Mouse (Mus musculus): ENCODE measurements around the gene Zfp456. TPM values are rescaled to one million over a fixed set of nuclear protein-coding genes. Genes with fewer than 3 reads are reported as not detected.

Gene Zfp456
- total RNA-seq, 2 experiments from 2014 or later: 0.87 to 0.92 TPM

Other genes starting within 250 kb of the Zfp456 start
- gene Rsl1, start 202.6 kb downstream of the Zfp456 start, total RNA-seq (2021): 1 to 10 TPM; 4.1 to 4.8 TPM
- gene Zfp455, start 181.3 kb downstream of the Zfp456 start, total RNA-seq (2021): 1 to 10 TPM; 3.7 to 3.8 TPM
- gene Zfp458, start 97.3 kb downstream of the Zfp456 start, total RNA-seq (2021): 10 to 100 TPM; 19.6 to 24.5 TPM
- gene Zfp457, start 69.3 kb downstream of the Zfp456 start, total RNA-seq (2021): 1 to 10 TPM; 5.5 to 5.8 TPM
- 1 to 10 TPM; 2.6 to 3.0 TPM for gene Zfp595, start 43.2 kb downstream of the Zfp456 start, total RNA-seq (2021)
- 1 to 10 TPM; 1.0 to 1.1 TPM for gene Gm28044, start 15.3 kb downstream of the Zfp456 start, total RNA-seq (2021)
- under 1 TPM; 0.85 to 0.89 TPM for gene Zfp953, start 15.2 kb downstream of the Zfp456 start, total RNA-seq (2021)
- not detected for gene Gm28041, start 77 bp downstream of the Zfp456 start, total RNA-seq (2021)
- 1 to 10 TPM; 1.7 to 2.4 TPM for gene Zfp429, start 24.0 kb upstream of the Zfp456 start, total RNA-seq (2021)
- 1 to 10 TPM; 3.6 to 9.4 TPM for gene Zfp459, start 45.6 kb upstream of the Zfp456 start, total RNA-seq (2021)
- gene Zfp874a, start 75.8 kb upstream of the Zfp456 start, total RNA-seq (2021): 10 to 100 TPM; 10.8 to 14.1 TPM
- gene Zfp874b, start 108.4 kb upstream of the Zfp456 start, total RNA-seq (2021): 10 to 100 TPM; 17.7 to 19.4 TPM
- gene Zfp58, start 124.7 kb upstream of the Zfp456 start, total RNA-seq (2021): 1 to 10 TPM; 6.0 to 8.1 TPM
- not detected for gene Gm26965, start 150.3 kb upstream of the Zfp456 start, total RNA-seq (2021)
- gene Zfp87, start 150.4 kb upstream of the Zfp456 start, total RNA-seq (2021): 10 to 100 TPM; 20.3 to 22.9 TPM
- gene Zfp748, start 178.0 kb upstream of the Zfp456 start, total RNA-seq (2021): 10 to 100 TPM in 1 of 2 experiments, 1 to 10 TPM in 1; 8.3 to 10.0 TPM
- 1 to 10 TPM; 8.1 to 8.7 TPM for gene Zfp729b, start 233.9 kb upstream of the Zfp456 start, total RNA-seq (2021)